Mouse (Mus musculus) v-Abl transformed pro-B cells (cell line): Measurements from ENCODE around the gene Ildr1.

Experiments used
- in situ Hi-C, 2 experiments: fragments of 400-800 bp; cut with MboI; formaldehyde crosslinking; loops; one replicate each; pipeline ENCODE4 v1.15.1; 2025; ENCODE audit not compliant: unreplicated experiment in 2 of 2

The Ildr1 gene

GRCm38 (mm10) chr16:36751979-36752378, 58.2 kb downstream of the Ildr1 start:
- in situ Hi-C loops: no loop called here

GRCm38 (mm10) chr16:36770191-36770771, 76.5 kb downstream of the Ildr1 start:
- in situ Hi-C loops: loop anchor here in 1 of 2 experiments (5.0 kb wide), 2 partner anchors 42 to 43 kb away; no protein-coding TSS in a partner anchor

- in situ Hi-C loops: loop anchor here in 1 of 2 experiments (5.0 kb wide), 2 partner anchors 41 to 44 kb away; no protein-coding TSS in a partner anchor
These were observed 77.1 kb downstream of the Ildr1 start for GRCm38 (mm10) chr16:36770830-36771229.

GRCm38 (mm10) chr16:36771244-36771643, 77.5 kb downstream of the Ildr1 start:
- in situ Hi-C loops: loop anchor here in 1 of 2 experiments (5.0 kb wide), 2 partner anchors 41 to 44 kb away; no protein-coding TSS in a partner anchor

- in situ Hi-C loops: loop anchor here in 1 of 2 experiments (5.0 kb wide), 2 partner anchors 41 to 44 kb away; no protein-coding TSS in a partner anchor
These were observed 77.9 kb downstream of the Ildr1 start for GRCm38 (mm10) chr16:36771703-36772102.

GRCm38 (mm10) chr16:36772996-36773395, 79.2 kb downstream of the Ildr1 start:
- in situ Hi-C loops: loop anchor here in 1 of 2 experiments (5.0 kb wide), 2 partner anchors 39 to 46 kb away; no protein-coding TSS in a partner anchor

GRCm38 (mm10) chr16:36775658-36776057, 81.9 kb downstream of the Ildr1 start:
- in situ Hi-C loops: no loop called here
